Mouse (Mus musculus) liver, embryonic 14.5 days (tissue): ENCODE data around the gene Zfp626. TPM values are rescaled to one million over a fixed set of nuclear protein-coding genes. Genes with fewer than 3 reads are reported as not detected.
"Not testable (repeated sequence)": the region's sequence is repeated elsewhere in the genome, so short reads cannot be mapped to it uniquely, and the experiment has no call there.

Experiments used
- ATAC-seq: fragments of 200-750 bp; cut with Nextera tagmentation; 2 replicates; pipeline ENCODE4 v1.8.0; 2017; ENCODE audit warnings: moderate number of reproducible peaks, mild to moderate bottlenecking, moderate library complexity; ENCODE audit not compliant: insufficient read depth
- DNase-seq, 3 experiments: peaks; one replicate each; pipeline ENCODE4 v3.0.0-alpha.2; 2012 to 2013; ENCODE audit warnings: low read depth in 3 of 3, low spot score in 3 of 3
- H3K27ac ChIP-seq: fragments of 300-500 bp; sonication (generic); 2 replicates; pipeline ENCODE4 v1.5.1; 2014; ENCODE audit warnings: moderate library complexity, mild to moderate bottlenecking, control low read depth, inconsistent platforms
- H3K27me3 ChIP-seq: fragments of 300-500 bp; sonication (generic); 2 replicates; pipeline ENCODE4 v1.6.1; 2014; ENCODE audit warnings: mild to moderate bottlenecking, low read length, moderate library complexity; ENCODE audit not compliant: control insufficient read depth, insufficient read depth
- H3K36me3 ChIP-seq: fragments of 300-500 bp; sonication (generic); replicated peaks from 2 replicates; pipeline ENCODE4 v1.6.1; 2014; ENCODE audit warnings: low read depth; ENCODE audit not compliant: control insufficient read depth, insufficient read depth
- H3K4me1 ChIP-seq, 2 experiments: fragments of 200-500 bp in 1 of 2; fragments of 300-500 bp in 1 of 2; sonication (generic) in 1 of 2; replicated peaks; 2 replicates each; pipeline ENCODE4 v1.6.1; 2012 to 2014; ENCODE audit warnings: antibody characterized with exemption in 1 of 2, inconsistent platforms in 1 of 2, low read length in 1 of 2; ENCODE audit not compliant: control insufficient read depth in 2 of 2, insufficient read depth in 2 of 2
- H3K4me2 ChIP-seq: fragments of 300-500 bp; sonication (generic); 2 replicates; pipeline ENCODE4 v1.6.1; 2014; ENCODE audit warnings: low read depth, mild to moderate bottlenecking, control low read depth, moderate library complexity
- H3K4me3 ChIP-seq, 2 experiments: fragments of 200-500 bp in 1 of 2; fragments of 300-500 bp in 1 of 2; sonication (generic) in 1 of 2; 2 replicates each; pipeline ENCODE4 v1.5.1; 2012 to 2014; ENCODE audit warnings: low read depth in 2 of 2, low read length in 2 of 2, mild to moderate bottlenecking in 2 of 2, control low read depth in 1 of 2, inconsistent platforms in 1 of 2, moderate library complexity in 1 of 2; ENCODE audit not compliant: insufficient read depth in 1 of 2
- H3K9ac ChIP-seq: fragments of 300-500 bp; sonication (generic); replicated peaks from 2 replicates; pipeline ENCODE4 v1.6.1; 2014; ENCODE audit warnings: mild to moderate bottlenecking, control low read depth, moderate library complexity
- H3K9me3 ChIP-seq: fragments of 300-500 bp; sonication (generic); 2 replicates; pipeline ENCODE4 v1.6.1; 2016; ENCODE audit warnings: low read length, mixed read lengths; ENCODE audit not compliant: control insufficient read depth
- CTCF ChIP-seq: IDR thresholded peaks from 2 replicates; pipeline ENCODE4 v1.5.1; 2016; ENCODE audit warnings: antibody characterized with exemption, low read depth, control low read depth
- EP300 ChIP-seq: IDR thresholded peaks from 2 replicates; pipeline ENCODE4 v1.6.1; 2016; ENCODE audit warnings: antibody characterized with exemption, low read depth
- WGBS: fragments of 180-500 bp; shearing (Covaris S2); extraction: QIAGEN DNeasy Blood & Tissue Kit; methylation state at CpG from one replicate; pipeline ENCODE4 v1.1.7; 2014; ENCODE audit not compliant: insufficient replicate concordance; 5-methylcytosine and 5-hydroxymethylcytosine counted together
- polyA plus RNA-seq, 2 experiments: library from polyadenylated mRNA; depleted of rRNA in 1 of 2; stranded (reverse) in 1 of 2; unstranded in 1 of 2; fragments of >200 nt; fragmentation: Nextera tagmentation in 1 of 2; extraction: Ambion mirVana in 1 of 2; gene quantifications; 2 replicates each; pipeline versions ENCODE4 v1.2.1 to v1.2.3; 2012 to 2014

Zfp626 gene
- polyA plus RNA-seq, 2 experiments: 0.55 to 0.90 TPM

DNA sequence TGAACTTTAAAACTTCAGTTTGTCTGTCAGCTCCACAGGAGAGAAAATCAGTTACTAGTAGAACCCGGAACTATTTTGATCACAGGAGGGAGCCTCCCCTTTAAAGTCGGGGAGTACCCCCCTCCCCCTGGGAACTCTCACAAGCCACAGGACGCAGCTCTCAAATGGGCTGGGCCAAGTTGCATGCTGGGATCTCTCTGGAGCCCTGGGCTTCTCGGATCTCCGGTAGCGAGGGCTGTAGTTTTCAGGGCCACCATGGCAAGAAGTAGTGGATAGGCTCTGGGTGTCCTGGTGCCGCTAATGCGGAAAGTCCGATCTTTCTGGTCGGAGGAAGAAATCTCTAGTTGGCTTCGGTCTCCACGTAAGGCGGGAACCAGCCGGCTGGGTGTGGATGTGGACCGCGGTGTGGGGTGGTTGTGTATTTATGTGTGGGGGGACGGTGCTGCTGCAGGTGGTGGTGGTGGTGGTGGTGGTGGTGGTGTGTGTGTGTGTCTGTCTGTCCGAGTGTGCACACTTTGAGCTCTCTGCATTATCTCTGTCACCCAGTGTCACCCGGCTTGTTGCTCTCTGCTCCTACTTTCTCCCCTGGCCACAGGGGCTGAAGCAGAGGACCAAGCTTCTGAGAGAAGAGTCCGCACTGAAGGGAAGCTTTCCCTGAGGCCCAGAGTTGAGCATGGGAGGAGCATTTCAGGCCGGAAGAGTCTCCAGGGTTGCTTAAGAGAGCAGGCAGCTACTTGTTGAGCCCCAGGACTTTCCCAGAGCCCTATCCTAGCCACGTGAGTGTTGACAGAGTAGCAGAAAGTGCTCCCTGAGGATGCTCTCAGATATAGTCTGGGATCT is 53.6 kb downstream of the Zfp626 start:
- peak; percentile 87 for ATAC-seq
- DNase-seq: peak; percentile 50 to 70 (median 52)
- H3K36me3 ChIP-seq: no peaks in the 10 kb centered on the region
- peak overlapping the region; percentile 68 for H3K4me2 ChIP-seq
- no peaks in the 10 kb centered on the region for H3K27me3 ChIP-seq
- TF ChIP-seq CTCF (no peak), EP300 (no peak)
- peak overlapping the region; percentile 64 for H3K9ac ChIP-seq
- no peaks in the 10 kb centered on the region for H3K9me3 ChIP-seq
- H3K4me1 ChIP-seq: peaks cover 4 to 18% of the 10 kb centered on the region in 2 experiments; a peak in 2 of 4 replicates
- peak overlapping the region; percentile 50 for H3K27ac ChIP-seq
- H3K4me3 ChIP-seq: peak overlapping the region; percentile 59 to 91
- WGBS: under 1% methylated on average over 22 of the region's 22 CpGs

DNA sequence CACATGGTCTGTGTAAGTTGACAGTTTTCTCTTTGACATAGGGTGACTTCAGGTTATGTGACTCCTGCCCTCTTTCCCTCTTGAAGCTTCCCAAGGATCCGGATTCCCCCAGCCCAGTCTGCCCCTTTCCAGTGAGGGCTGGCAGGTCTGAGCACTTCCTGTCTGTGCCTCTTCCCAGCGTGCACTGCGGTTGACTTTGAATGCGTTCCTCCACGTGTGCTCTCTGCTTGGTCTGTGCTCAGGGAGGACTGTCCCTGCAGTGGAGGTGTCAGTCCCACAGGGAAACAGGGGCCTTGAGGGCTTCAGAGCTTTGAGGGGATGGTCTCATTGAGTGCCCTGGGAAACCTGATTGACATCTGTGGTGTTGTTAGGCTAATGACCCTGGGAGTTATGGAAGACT is 55.6 kb downstream of the Zfp626 start:
- not testable (repeated sequence) for H3K9me3 ChIP-seq, H3K36me3 ChIP-seq, H3K9ac ChIP-seq, ATAC-seq, H3K27ac ChIP-seq, DNase-seq, H3K27me3 ChIP-seq, H3K4me2 ChIP-seq, H3K4me3 ChIP-seq
- WGBS: 64% methylated on average over 4 of the region's 5 CpGs
- H3K4me1 ChIP-seq: peaks cover 4 to 18% of the 10 kb centered on the region in 2 experiments; a peak in 2 of 4 replicates

Other genes starting within 250 kb of the Zfp626 start
- gene Akt2, start 215.6 kb upstream of the Zfp626 start, polyA plus RNA-seq (2012; rRNA removed): 21.5 and 23.2 TPM in 2 replicates
- gene Akt2, start 215.6 kb upstream of the Zfp626 start, polyA plus RNA-seq (2014; fragmentation: Nextera tagmentation; extraction: Ambion mirVana): 21.5 and 23.8 TPM in 2 replicates
- gene Ttc9b, start 153.3 kb upstream of the Zfp626 start, polyA plus RNA-seq (2012; rRNA removed): 0.05 TPM in 1 of 2 replicates, not detected in the other
- not detected in 2 replicates for gene Ttc9b, start 153.3 kb upstream of the Zfp626 start, polyA plus RNA-seq (2014; fragmentation: Nextera tagmentation; extraction: Ambion mirVana)
- 3.4 and 3.5 TPM in 2 replicates for gene Map3k10, start 132.6 kb upstream of the Zfp626 start, polyA plus RNA-seq (2012; rRNA removed)
- 1.00 and 1.0 TPM in 2 replicates for gene Map3k10, start 132.6 kb upstream of the Zfp626 start, polyA plus RNA-seq (2014; fragmentation: Nextera tagmentation; extraction: Ambion mirVana)
- gene Zfp607b, start 117.9 kb upstream of the Zfp626 start, polyA plus RNA-seq (2012; rRNA removed): 0.11 and 0.19 TPM in 2 replicates
- 0.23 and 0.25 TPM in 2 replicates for gene Zfp607b, start 117.9 kb upstream of the Zfp626 start, polyA plus RNA-seq (2014; fragmentation: Nextera tagmentation; extraction: Ambion mirVana)
- 0.97 and 1.4 TPM in 2 replicates for gene Zfp60, start 75.8 kb upstream of the Zfp626 start, polyA plus RNA-seq (2012; rRNA removed)
- 3.1 and 4.5 TPM in 2 replicates for gene Zfp60, start 75.8 kb upstream of the Zfp626 start, polyA plus RNA-seq (2014; fragmentation: Nextera tagmentation; extraction: Ambion mirVana)
- gene Zfp59, start 31.4 kb downstream of the Zfp626 start, polyA plus RNA-seq (2012; rRNA removed): 0.42 and 0.68 TPM in 2 replicates
- 1.5 and 1.9 TPM in 2 replicates for gene Zfp59, start 31.4 kb downstream of the Zfp626 start, polyA plus RNA-seq (2014; fragmentation: Nextera tagmentation; extraction: Ambion mirVana)
- 0.35 and 0.59 TPM in 2 replicates for gene Zfp607a, start 50.3 kb downstream of the Zfp626 start, polyA plus RNA-seq (2012; rRNA removed)
- 0.66 and 0.84 TPM in 2 replicates for gene Zfp607a, start 50.3 kb downstream of the Zfp626 start, polyA plus RNA-seq (2014; fragmentation: Nextera tagmentation; extraction: Ambion mirVana)
- gene Zfp974, start 122.3 kb downstream of the Zfp626 start, polyA plus RNA-seq (2012; rRNA removed): 0.30 and 0.55 TPM in 2 replicates
- 0.80 and 0.91 TPM in 2 replicates for gene Zfp974, start 122.3 kb downstream of the Zfp626 start, polyA plus RNA-seq (2014; fragmentation: Nextera tagmentation; extraction: Ambion mirVana)
- gene Zfp780b, start 172.0 kb downstream of the Zfp626 start, polyA plus RNA-seq (2012; rRNA removed): 0.83 and 1.3 TPM in 2 replicates
- gene Zfp780b, start 172.0 kb downstream of the Zfp626 start, polyA plus RNA-seq (2014; fragmentation: Nextera tagmentation; extraction: Ambion mirVana): 2.4 and 2.6 TPM in 2 replicates
- gene Zfp850, start 206.9 kb downstream of the Zfp626 start, polyA plus RNA-seq (2012; rRNA removed): 0.69 and 0.94 TPM in 2 replicates
- 2.3 and 2.4 TPM in 2 replicates for gene Zfp850, start 206.9 kb downstream of the Zfp626 start, polyA plus RNA-seq (2014; fragmentation: Nextera tagmentation; extraction: Ambion mirVana)
- 69.5 and 94.9 TPM in 2 replicates for gene Psmc4, start 242.9 kb downstream of the Zfp626 start, polyA plus RNA-seq (2012; rRNA removed)
- 126 and 137 TPM in 2 replicates for gene Psmc4, start 242.9 kb downstream of the Zfp626 start, polyA plus RNA-seq (2014; fragmentation: Nextera tagmentation; extraction: Ambion mirVana)